Mouse (Mus musculus) CD4-positive helper T cell, adult 2 months (primary cell): ENCODE results near the gene Ankrd63.

ENCODE experiments used
- DNase-seq: peaks from one replicate; pipeline ENCODE4 v3.0.0-alpha.2; 2012; ENCODE audit warnings: low read depth, missing footprints, low spot score

The Ankrd63 gene

DNA sequence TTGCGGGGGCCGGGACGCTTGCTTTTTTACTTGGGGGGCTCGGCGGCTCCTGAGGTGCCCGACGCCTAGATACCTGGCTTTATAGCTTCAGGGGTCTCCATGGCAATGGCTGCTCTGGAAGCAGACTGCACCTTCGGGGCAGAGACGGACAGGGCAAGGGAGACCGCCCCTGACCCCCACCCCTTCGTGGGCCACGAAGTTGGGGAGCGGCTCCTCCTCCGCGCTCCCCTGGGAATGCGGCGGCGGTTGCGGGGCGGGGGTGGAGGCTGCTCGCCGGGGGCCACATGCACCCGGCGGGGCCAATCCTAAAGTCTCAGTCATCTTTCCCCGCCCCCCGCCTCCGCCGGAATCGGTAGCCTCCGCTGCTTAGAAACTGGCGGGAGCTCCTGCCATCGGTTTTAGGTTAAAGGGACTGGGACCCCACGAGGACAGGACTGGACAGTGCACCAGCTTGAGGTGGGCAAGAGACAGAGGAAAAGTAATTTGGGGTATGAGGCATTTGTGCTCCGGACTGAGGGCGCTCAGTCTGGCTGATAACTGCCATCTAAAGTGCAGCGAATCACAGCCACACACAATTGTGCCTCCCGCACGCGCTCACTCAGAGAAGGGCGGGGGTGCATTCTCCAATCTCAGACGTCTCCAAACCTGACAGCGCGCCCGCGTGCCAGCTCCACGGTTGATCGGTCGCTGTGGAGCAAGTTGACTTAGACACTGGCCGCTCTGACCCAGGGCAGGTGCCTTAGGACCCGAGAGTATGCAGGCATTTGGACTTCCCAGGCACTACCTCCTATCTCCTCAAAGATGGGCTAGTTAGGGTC, at the start of gene Ankrd63:
Gene Ankrd63, minus strand, starts transcription at position 51 of the 818 bp plus-strand sequence.
- peak; percentile 41 for DNase-seq

GRCm38 (mm10) chr2:118752792-118753108, 49.0 kb upstream of the Ankrd63 start:
- no peak for DNase-seq

- DNase-seq: no peak
These were observed 48.4 kb upstream of the Ankrd63 start for GRCm38 (mm10) chr2:118751896-118752791.

DNA sequence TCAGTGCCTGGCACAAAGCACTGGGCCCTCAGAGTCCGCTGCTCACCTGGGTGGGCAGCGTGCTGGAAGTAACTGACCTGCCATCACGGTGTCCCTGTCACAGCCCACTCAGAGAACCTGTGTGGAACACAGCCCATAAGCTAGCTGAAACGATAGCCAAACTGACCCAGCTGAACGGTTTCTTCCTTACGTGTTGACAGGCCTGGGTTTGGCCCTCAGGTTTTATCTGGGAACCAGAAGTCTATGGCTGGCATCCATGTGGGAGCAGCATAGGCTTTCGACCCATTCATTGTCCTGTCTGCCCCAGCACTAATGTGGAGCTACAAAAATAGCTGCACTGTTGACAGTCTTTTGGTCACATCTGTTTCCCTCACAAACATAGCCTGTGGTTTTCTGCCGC, 46.7 kb upstream of the Ankrd63 start:
- DNase-seq: no peak

- DNase-seq: no peak
These were observed 45.6 kb upstream of the Ankrd63 start for GRCm38 (mm10) chr2:118749341-118749884.

GRCm38 (mm10) chr2:118747301-118747960, 43.7 kb upstream of the Ankrd63 start:
- DNase-seq: peak; percentile 73

DNA sequence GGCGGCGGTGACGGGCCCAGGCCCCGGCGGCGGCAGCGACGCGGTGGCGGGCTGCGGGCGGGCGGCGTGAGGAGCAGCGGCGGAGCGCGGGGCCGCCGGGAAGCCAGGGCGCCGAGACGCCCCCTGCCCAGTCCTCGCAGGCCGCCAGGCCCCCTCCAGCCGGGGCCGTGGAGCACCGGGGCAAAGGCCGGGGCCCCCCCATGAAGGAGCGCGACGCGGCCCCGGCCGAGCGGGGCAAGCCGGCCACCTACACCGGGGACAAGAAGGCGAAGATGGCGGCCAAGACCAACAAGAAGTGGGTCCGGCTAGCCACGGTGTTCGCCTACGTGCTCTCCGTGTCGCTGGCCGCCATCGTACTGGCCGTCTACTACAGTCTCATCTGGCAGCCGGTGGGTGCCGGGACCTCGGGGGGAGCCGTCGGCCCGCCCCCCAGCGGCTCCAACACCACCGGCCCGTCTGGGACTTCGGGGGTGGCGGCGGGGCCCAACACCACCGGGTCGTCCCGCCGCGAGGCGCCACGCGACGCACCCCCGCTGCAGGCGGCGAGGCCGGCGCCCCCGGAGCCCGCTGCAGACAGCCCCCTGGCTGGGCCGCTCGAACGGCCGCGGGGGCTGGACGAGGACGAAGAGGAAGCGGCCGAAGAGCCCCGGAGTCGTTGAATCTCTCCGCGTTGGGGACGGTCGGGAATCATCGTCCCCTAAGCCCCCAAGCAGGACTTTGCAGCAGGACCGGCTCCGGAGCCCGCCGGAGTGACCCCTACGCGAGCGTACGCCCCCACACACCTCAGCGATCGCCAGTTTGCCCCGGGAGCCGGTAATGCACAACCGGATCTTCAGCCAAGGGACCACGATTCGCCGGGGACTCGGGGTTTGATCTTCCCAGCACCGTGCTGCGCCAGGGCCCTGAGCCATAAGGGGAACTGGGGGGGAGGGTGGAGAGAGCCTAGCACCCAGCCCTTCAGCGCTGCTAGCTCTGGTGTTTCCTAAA, 42.4 kb upstream of the Ankrd63 start:
- DNase-seq: peak; percentile 54

DNA sequence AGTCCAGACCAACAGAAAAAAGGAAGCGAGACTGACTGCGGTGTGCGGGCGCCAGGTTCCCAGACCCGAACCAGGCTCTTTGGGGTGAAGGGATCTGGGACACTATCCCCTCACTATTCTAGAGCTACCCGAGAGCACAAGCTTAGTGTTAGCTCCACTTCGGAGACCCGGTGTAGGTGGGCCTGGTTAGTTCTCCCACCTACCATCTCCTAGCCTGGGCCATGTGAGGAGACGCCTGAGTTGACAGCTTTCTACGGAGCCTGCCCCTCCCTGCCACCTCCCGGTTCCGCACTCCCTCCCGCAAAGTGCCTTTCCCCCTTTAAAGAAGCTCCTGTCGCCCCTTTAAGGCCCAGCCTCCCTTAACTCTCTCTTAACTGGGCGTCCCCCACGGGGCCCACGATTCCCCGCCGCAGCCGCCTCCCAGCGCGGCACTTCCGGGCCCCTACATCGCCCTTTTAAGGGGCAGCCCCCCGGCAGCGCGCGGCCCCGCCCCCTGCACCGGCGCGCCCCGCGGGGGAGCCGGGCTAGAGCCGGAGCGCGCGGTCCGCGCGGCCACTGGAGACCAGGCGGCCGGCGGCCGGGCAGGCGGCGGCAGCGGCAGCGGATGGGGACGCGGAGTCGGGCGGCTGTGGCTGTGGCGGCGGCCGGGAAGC, 41.6 kb upstream of the Ankrd63 start, which contains the start of gene Inafm2:
Gene Inafm2, plus strand, starts transcription at position 527 of the 653 bp plus-strand sequence.
- peak; percentile 90 for DNase-seq

- DNase-seq: no peak
These were observed 40.9 kb upstream of the Ankrd63 start for GRCm38 (mm10) chr2:118744621-118745020.

DNA sequence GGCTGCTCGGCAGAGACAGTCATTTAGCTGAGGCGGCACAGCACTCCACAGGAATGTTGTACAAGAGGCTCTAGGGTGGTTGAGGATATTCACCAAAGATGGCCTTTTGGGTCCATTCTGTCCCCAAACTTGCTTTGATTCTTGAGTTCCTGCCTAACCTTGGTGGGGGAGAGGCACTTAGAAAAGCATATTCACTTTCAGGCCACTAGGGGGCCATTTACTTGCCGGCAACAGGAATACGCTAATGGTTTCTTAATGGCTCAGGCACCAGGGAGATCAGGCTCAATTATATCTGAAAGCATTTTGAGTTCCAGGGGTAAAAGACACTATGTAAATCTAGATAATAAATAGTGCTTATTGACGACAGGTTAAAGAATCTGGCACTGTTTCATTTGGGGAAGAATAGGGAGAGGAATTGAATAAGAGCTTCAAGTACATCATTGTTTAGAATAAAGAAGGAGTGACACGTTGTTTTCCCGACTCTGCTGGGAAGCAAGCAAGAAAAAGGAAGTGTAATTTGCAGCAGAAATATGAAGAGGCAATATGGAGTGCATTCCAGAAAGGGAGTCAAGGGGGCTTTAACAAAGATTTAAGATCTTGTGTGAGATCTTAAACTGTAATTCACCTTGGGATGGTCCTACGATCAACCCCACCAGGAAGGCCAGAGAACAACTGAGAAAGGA, 39.6 kb upstream of the Ankrd63 start:
- peak; percentile 77 for DNase-seq

GRCm38 (mm10) chr2:118741183-118741582, 37.4 kb upstream of the Ankrd63 start:
- DNase-seq: no peak

DNA sequence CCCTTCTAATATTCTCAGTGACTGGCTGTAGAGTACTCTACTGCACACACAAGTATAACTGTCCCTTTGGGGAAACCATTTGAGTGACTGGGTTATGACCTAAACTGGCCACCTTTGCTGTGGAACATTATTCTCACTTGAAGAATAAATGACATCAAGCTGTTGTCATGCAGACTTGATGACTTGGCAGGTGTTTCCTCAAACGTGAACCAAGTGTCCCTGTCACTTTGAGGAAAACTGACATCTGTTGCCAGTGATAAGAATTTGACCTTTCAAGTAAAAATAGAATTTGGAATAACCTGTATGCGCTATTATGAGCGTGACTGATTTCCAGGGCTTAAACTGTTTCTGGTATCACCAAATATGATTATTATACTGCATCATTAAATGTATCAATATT, 36.6 kb upstream of the Ankrd63 start:
- no peak for DNase-seq

DNA sequence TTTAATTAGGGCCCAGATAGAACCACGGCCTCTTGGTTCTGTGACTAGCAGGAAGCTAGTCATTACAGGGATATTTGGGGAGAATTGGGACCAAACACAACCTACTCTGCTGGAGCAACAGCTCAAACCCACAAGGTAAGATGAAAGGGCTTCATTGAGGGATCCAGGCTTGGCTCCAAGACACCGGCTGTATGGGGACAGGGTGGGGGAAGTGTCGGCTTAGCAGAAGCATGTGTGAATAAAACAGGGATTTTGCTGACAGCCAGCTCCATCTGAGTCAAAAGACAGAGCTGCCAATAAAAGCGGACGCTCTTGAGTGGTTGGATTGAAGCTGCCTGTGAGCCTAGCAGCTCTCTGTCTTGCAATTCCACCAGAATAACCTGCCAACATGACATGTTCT, 29.6 kb upstream of the Ankrd63 start:
- no peak for DNase-seq

- no peak for DNase-seq
These were observed 28.2 kb upstream of the Ankrd63 start for GRCm38 (mm10) chr2:118731981-118732380.

DNA sequence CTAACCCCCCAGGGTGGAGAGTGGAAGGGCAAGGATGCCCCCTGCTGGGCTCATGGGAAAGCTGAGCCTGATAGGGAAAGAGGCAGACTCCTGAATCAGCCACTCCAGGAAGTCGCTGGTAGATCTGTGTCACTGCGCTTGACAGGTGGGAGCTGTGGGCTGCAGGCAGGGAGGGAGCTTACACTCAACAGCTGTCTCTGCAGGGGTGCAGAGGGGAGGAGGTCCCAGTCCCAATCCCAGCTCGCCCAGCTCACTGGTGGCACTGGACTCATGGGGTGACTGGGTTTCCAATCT, 26.8 kb upstream of the Ankrd63 start:
- peak; percentile 47 for DNase-seq

- no peak for DNase-seq
These were observed 26.3 kb upstream of the Ankrd63 start for GRCm38 (mm10) chr2:118729816-118730621.

DNA sequence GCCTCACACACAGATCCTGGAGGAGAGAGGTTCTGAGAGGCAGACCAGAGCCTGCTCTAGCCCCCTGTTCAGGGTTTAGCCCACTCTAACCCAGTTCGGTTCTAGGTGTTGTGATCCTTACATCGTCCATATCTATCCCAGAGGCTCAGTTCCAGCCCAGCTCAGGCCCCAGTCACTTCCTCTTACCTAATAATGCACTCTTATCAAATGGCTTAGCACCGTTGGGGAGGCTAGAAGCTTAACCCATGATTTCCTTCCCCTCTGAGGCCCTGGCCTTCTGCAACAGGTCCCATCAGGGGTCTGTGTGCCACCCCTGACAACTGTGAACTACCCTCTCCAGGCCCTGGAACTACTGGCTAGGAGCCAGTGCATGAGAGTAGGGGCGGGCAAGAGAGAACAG, 25.4 kb upstream of the Ankrd63 start:
- DNase-seq: no peak

DNA sequence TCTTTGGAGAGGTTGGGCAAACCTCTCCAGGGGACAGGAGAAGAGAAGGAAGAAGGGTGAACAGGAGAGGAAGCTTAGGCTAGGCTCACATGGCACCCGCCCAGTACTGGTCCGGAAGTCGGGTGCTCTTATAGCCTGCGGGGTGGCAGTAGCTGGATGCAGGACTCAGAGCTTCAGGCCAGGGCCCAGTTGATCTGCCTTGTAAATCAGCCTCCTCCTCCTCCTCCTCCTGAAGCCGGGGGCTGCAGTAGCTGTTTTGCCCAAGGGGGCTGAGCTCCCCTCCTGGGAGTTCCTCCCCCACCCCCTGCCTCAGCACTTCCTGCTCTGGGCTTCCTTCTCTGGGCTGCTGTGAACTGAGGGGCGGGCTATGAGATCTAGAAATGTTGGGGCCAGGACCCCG, 24.6 kb upstream of the Ankrd63 start, which contains the start of gene Plcb2:
Gene Plcb2, minus strand, starts transcription at position 102 of the 400 bp plus-strand sequence.
- DNase-seq: peak; percentile 59

- DNase-seq: no peak
These were observed 24.1 kb upstream of the Ankrd63 start for GRCm38 (mm10) chr2:118727911-118728310.
